Mouse (Mus musculus): ENCODE data around the gene Gm19935. TPM values are rescaled to one million over a fixed set of nuclear protein-coding genes. Genes with fewer than 3 reads are reported as not detected.

Gene Gm19935
- 13.1 TPM for polyA plus RNA-seq (2015; fragmentation: Illumina TruSeq; extraction: RNeasy Lipid Tissue Mini Kit (QIAGEN cat#74804); ENCODE audit: low read depth, low replicate concordance)

DNA sequence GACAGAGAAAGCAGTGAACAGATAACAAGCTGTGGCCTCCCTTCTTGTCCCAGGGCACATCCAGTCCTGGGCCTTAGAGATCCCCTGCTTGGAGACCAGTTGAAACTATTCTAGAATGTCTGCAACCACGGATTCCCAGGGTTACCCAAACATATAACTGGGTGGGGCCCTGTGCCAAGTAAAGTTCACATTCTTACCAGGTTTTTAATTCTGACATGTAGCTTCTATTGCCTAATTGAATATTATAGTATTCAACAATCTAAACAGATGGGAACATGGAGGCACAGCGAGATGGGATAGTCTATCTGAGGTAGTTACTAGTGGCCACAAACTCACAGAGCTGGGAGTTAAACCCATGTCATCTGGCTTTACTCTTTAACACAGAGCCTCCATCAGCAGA, at the start of gene Gm19935:
Gene Gm19935 (minus strand): TSS at position 101 of the 400 bp plus-strand sequence.

DNA sequence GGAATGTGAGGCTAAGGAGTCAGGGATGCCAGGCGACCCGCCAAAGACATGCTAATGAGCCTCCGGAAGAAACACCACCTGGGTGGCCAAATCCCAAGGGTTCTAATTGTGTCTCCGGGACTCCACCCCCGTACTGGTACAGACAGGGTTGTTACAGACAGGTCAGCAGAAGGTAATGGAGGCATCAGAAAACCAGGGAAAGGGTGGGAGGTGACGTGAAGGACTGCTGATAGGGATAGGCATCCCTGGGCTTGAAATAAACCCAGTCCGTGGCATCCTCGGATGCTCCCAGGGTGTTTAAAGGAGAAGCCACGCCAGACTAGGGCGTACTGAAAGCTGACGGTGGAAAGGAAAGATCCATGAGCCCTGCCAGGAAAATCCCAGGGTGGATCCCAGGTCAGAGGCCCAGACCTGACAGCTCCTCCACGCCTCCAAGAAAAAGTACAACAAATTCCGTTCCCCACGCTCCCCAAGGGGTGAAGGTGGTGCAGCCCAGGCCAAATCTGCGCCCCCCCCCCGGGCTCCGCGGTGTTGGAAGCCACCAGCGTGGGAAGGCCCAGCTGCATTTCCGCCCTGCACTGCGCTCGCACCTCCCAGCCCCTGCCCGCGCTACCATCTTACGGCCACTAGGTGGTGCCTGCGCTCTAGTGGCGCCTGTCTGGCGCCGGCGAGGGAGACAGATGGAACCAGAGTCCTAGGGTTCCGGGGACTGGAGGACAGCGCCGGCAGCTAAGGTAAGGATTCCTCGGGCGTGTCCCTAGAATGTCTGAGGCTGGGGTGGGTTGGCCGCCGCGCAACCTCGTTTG, 11.2 kb upstream of the Gm19935 start, which contains the start of gene Chd9:
Gene Chd9 (plus strand): TSS at position 172 of the 806 bp plus-strand sequence.

Other genes starting within 250 kb of the Gm19935 start
- gene Chd9, start 11.0 kb upstream of the Gm19935 start, polyA plus RNA-seq (2015; fragmentation: Illumina TruSeq; extraction: RNeasy Lipid Tissue Mini Kit (QIAGEN cat#74804); ENCODE audit: low read depth, low replicate concordance) = 268 TPM

All from brain, adult 10 weeks (tissue).